Mouse (Mus musculus) ovary, postnatal 14 days (tissue): ENCODE results near the gene Tomt.
"Not testable (repeated sequence)": the region's sequence is repeated elsewhere in the genome, so short reads cannot be mapped to it uniquely, and the experiment has no call there.

Experiments
- DNase-seq: peaks from one replicate; pipeline ENCODE4 v3.0.0; 2022; ENCODE audit warnings: low spot score

Tomt gene

GRCm38 (mm10) chr7:101906287-101906681, at the start of gene Tomt:
Gene Tomt, minus strand, starts transcription at chr7:101906359.
- DNase-seq: no peak

GRCm38 (mm10) chr7:101955862-101956261, 49.7 kb upstream of the Tomt start:
- no peak for DNase-seq

GRCm38 (mm10) chr7:101955276-101955675, 49.1 kb upstream of the Tomt start:
- DNase-seq: no peak

- no peak for DNase-seq
These were observed 48.0 kb upstream of the Tomt start for GRCm38 (mm10) chr7:101954163-101954562.

GRCm38 (mm10) chr7:101952098-101952497, 45.9 kb upstream of the Tomt start:
- no peak for DNase-seq

- DNase-seq: no peak
These were observed 45.5 kb upstream of the Tomt start for GRCm38 (mm10) chr7:101951648-101952047.

GRCm38 (mm10) chr7:101949008-101949407, 42.8 kb upstream of the Tomt start:
- not testable (repeated sequence) for DNase-seq

- DNase-seq: no peak
These were observed 33.6 kb upstream of the Tomt start for GRCm38 (mm10) chr7:101939758-101940157.

GRCm38 (mm10) chr7:101938348-101938747, 32.2 kb upstream of the Tomt start:
- no peak for DNase-seq

GRCm38 (mm10) chr7:101937569-101937968, 31.4 kb upstream of the Tomt start:
- DNase-seq: no peak

- no peak for DNase-seq
These were observed 30.8 kb upstream of the Tomt start for GRCm38 (mm10) chr7:101936996-101937395.

- no peak for DNase-seq
These were observed 29.8 kb upstream of the Tomt start for GRCm38 (mm10) chr7:101935957-101936356.

GRCm38 (mm10) chr7:101933751-101934240, 27.6 kb upstream of the Tomt start, which contains the start of the genes Lrrc51 and Numa1:
Gene Lrrc51, minus strand, starts transcription at chr7:101933895.
Gene Numa1, plus strand, starts transcription at chr7:101934111.
- peak; percentile 90 for DNase-seq

GRCm38 (mm10) chr7:101933300-101933699, 27.1 kb upstream of the Tomt start:
- DNase-seq: peak; percentile 12

- DNase-seq: no peak
These were observed 26.4 kb upstream of the Tomt start for GRCm38 (mm10) chr7:101932551-101932950.

- DNase-seq: no peak
These were observed 21.9 kb upstream of the Tomt start for GRCm38 (mm10) chr7:101928093-101928492.

GRCm38 (mm10) chr7:101925892-101926291, 19.7 kb upstream of the Tomt start:
- not testable (repeated sequence) for DNase-seq

- peak; percentile 42 for DNase-seq
These were observed 11.9 kb upstream of the Tomt start for GRCm38 (mm10) chr7:101918071-101918470.

GRCm38 (mm10) chr7:101911982-101912381, 5.8 kb upstream of the Tomt start:
- no peak for DNase-seq

- DNase-seq: no peak
These were observed 4.0 kb upstream of the Tomt start for GRCm38 (mm10) chr7:101910138-101910537.

- no peak for DNase-seq
These were observed 2.2 kb upstream of the Tomt start for GRCm38 (mm10) chr7:101908367-101908766.

GRCm38 (mm10) chr7:101906696-101907095, 537 bp upstream of the Tomt start:
- no peak for DNase-seq

GRCm38 (mm10) chr7:101905561-101906286, 435 bp downstream of the Tomt start, which contains the start of gene Lamtor1:
Gene Lamtor1, plus strand, starts transcription at chr7:101905904.
- DNase-seq: peak; percentile 96

- DNase-seq: no peak
These were observed 3.3 kb downstream of the Tomt start for GRCm38 (mm10) chr7:101902846-101903245.
